Comparison of ENCODE assay signal across 20 mouse cellular contexts in genomic region chr3:138727571-138727970, GRCm38 (mm10).
"Had no signal": no experiment of that assay in that cellular context is flagged by ENCODE, and none has a peak within 500 bp of the region (broad histone marks: within the 10 kb centered on the region; RNA-seq: fewer than 3 reads in every experiment).

No protein-coding gene starts in this region.

- H3K4me1 ChIP-seq: liver, embryonic 13.5 days; midbrain, embryonic 13.5 days; neural tube, embryonic 13.5 days had no signal

- H3K27me3 ChIP-seq: liver, embryonic 13.5 days; midbrain, embryonic 13.5 days; neural tube, embryonic 13.5 days had no signal

- DNase-seq: kidney, postnatal 25 days; layer of hippocampus, adult 9-11 months; layer of hippocampus, postnatal 36 days; liver, embryonic 13.5 days; lung, adult 2 months; lung, postnatal 14 days; lung, postnatal 4 days; right cerebral cortex, adult 18-20 months; right cerebral cortex, postnatal 14 days; right cerebral cortex, postnatal 4 days; thymus, adult 2 months; thymus, postnatal 14 days; thymus, postnatal 4 days had no signal

- H3K4me3 ChIP-seq: layer of hippocampus, adult 2 months; left cerebral cortex, adult 2 months; liver, embryonic 13.5 days; midbrain, embryonic 13.5 days; myocyte; neural tube, embryonic 13.5 days had no signal

- H3K27ac ChIP-seq: kidney, postnatal 0 days; layer of hippocampus, adult 2 months; left cerebral cortex, adult 2 months; liver, embryonic 13.5 days; midbrain, embryonic 13.5 days; neural tube, embryonic 13.5 days; stomach, postnatal 0 days had no signal

- H3K36me3 ChIP-seq: liver, embryonic 13.5 days; midbrain, embryonic 13.5 days; neural tube, embryonic 13.5 days had no signal
